Mouse (Mus musculus) myocyte (in vitro differentiated cells): ENCODE results near the gene Efna4.

ENCODE experiments used
- E2F4 ChIP-seq: IDR thresholded peaks from one replicate; pipeline ENCODE4 v1.6.1; 2011; ENCODE audit warnings: mild to moderate bottlenecking, control low read depth, moderate library complexity; ENCODE audit not compliant: insufficient read depth
- MAX ChIP-seq: IDR thresholded peaks from one replicate; pipeline ENCODE4 v1.6.1; 2011; ENCODE audit warnings: low read depth, mild to moderate bottlenecking, control low read depth
- MYOD1 ChIP-seq, 3 experiments: IDR thresholded peaks; one replicate each; pipeline ENCODE4 v1.6.1; 2011; ENCODE audit warnings: control low read depth in 2 of 3, low read depth in 2 of 3, mild to moderate bottlenecking in 2 of 3, moderate library complexity in 1 of 3; ENCODE audit not compliant: insufficient read length in 2 of 3, control insufficient read depth in 1 of 3
- MYOG ChIP-seq, 3 experiments: IDR thresholded peaks; one replicate each; pipeline ENCODE4 v1.6.1; 2011; ENCODE audit warnings: control low read depth in 2 of 3, low read depth in 2 of 3, mild to moderate bottlenecking in 2 of 3; ENCODE audit not compliant: insufficient read length in 2 of 3, control insufficient read depth in 1 of 3, insufficient read depth in 1 of 3
- POLR2A ChIP-seq: IDR thresholded peaks from one replicate; pipeline ENCODE4 v1.6.1; 2011; ENCODE audit warnings: low read depth, mild to moderate bottlenecking, control low read depth, moderate library complexity; ENCODE audit not compliant: insufficient read length
- POLR2AphosphoS2 ChIP-seq: IDR thresholded peaks from one replicate; pipeline ENCODE4 v1.6.1; 2011; ENCODE audit warnings: low read depth, control low read depth; ENCODE audit not compliant: insufficient read length
- REST ChIP-seq: IDR thresholded peaks from one replicate; pipeline ENCODE4 v1.6.1; 2011; ENCODE audit warnings: mild to moderate bottlenecking, control low read depth, moderate library complexity; ENCODE audit not compliant: insufficient read depth, insufficient read length
- TCF12 ChIP-seq: IDR thresholded peaks from one replicate; pipeline ENCODE4 v1.6.1; 2011; ENCODE audit warnings: mild to moderate bottlenecking, control low read depth; ENCODE audit not compliant: poor library complexity, insufficient read depth, severe bottlenecking
- TCF3 ChIP-seq: IDR thresholded peaks from one replicate; pipeline ENCODE4 v1.6.1; 2011; ENCODE audit warnings: low read depth, control low read depth; ENCODE audit not compliant: insufficient read length
- USF1 ChIP-seq: IDR thresholded peaks from one replicate; pipeline ENCODE4 v1.6.1; 2011; ENCODE audit warnings: low read depth, mild to moderate bottlenecking, control low read depth, moderate library complexity

DNA sequence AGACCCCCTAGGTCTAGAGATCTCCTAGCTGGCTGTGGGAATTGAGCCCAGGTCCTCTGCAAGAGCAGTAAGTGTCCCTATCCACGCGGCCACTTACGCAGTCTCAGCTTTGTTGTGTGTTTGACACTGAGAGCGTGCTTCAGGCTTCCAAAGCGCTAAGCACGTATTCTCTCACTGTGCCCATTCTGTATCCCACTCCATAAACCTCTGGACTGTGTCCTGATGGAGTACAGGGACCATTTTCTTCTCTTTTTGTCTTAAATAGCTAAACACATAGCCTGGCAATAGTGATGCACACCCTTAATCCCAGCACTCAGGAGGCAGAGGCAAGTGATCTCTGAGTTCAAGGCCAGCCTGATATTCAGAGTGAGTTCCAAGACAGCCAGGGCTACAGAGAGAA, 38.9 kb downstream of the Efna4 start:
- TF ChIP-seq E2F4: no peak
- no peak for TF ChIP-seq TCF12
- TF ChIP-seq MAX: no peak
- no peak for TF ChIP-seq USF1
- TF ChIP-seq POLR2A: no peak
- TF ChIP-seq TCF3: no peak
- TF ChIP-seq REST: no peak
- TF ChIP-seq MYOD1 (IDR thresholded peaks at IDR 0.05; ENCODE audit: control insufficient read depth in 1 of 3, insufficient read length in 2 of 3, low read depth in 2 of 3): no peak
- no peak for TF ChIP-seq MYOG (IDR thresholded peaks at IDR 0.05; ENCODE audit: control insufficient read depth in 1 of 3, insufficient read depth in 1 of 3, insufficient read length in 2 of 3, low read depth in 2 of 3)
- no peak for TF ChIP-seq POLR2AphosphoS2
